Mouse (Mus musculus) common myeloid progenitor, adult 5-6 weeks (primary cell): ENCODE data around the gene Camta2. TPM values are rescaled to one million over a fixed set of nuclear protein-coding genes. Genes with fewer than 3 reads are reported as not detected.

ENCODE experiments used
- ATAC-seq: replicated peaks from 2 replicates; pipeline ENCODE4 v1.8.0; 2016; ENCODE audit warnings: low read depth, mild to moderate bottlenecking, moderate TSS enrichment, inconsistent platforms; ENCODE audit not compliant: poor library complexity, severe bottlenecking
- total RNA-seq: library from RNA; stranded (forward); fragments of 200-1000, 187-1606 nt; gene quantifications from 2 replicates; pipeline ENCODE4 v1.2.3, GENCODE M21; 2017

The Camta2 gene
- total RNA-seq: 5.3 and 13.3 TPM in 2 replicates

GRCm38 (mm10) chr11:70687601-70688199 is at the start of gene Camta2:
Gene Camta2, minus strand, starts transcription at chr11:70688105.
- peak; percentile 85 for ATAC-seq

GRCm38 (mm10) chr11:70733256-70733655 is 45.4 kb upstream of the Camta2 start:
- no peak for ATAC-seq

- ATAC-seq: no peak
These were observed 43.3 kb upstream of the Camta2 start for GRCm38 (mm10) chr11:70731178-70731577.

DNA sequence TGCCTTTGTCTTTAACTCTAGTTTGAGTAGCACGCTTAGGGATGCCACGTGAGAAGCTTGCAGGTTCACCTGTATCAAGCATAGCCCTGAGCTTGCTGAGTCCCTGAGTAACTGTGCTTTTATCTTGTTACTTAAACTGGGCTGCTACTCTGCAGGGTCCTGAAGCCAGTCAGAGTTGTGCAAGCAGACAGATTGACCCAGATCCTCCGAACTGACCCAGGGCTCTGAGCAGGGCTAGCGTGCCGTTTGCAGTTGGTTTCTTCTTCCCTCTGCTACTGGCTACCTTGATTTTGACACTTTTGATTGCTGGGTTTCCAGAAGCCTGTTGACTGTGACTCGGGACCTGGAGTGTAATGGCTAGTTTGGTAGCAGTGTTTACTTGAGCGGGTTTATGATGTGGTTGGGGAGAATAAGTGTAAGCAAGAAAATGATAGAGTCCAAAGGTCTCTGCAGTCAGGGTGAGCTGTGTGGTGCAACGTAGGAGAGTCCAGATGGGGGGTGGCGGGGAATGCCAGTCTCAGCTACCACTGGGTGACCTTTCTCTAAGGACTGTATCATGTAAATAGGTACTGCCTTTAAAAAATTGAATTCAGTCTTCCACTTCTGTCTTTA is 42.6 kb upstream of the Camta2 start:
- no peak for ATAC-seq

GRCm38 (mm10) chr11:70727385-70727784 is 39.5 kb upstream of the Camta2 start:
- peak; percentile 66 for ATAC-seq

- no peak for ATAC-seq
These were observed 38.7 kb upstream of the Camta2 start for GRCm38 (mm10) chr11:70726585-70726984.

- no peak for ATAC-seq
These were observed 36.8 kb upstream of the Camta2 start for GRCm38 (mm10) chr11:70724706-70725105.

DNA sequence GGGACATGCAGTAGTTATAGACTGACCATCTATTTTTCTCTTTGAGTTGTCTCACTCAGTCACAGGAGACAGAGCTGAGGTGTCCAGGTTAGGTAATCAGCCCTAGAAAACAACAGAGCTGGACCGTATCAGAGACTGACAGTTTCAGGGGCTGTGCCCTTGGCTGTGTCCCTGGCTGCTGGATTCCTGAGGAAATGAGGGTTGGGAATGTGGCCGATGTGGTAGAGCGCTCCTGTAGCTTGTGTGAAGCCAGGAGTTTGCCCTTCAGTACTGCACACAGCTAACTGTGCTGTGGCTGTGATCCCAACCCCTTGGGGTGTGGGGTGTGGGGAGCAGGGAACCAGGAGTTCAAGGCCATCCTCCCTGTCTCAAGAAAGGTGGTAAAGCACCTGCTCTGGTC is 33.2 kb upstream of the Camta2 start:
- no peak for ATAC-seq

- peak; percentile 96 for ATAC-seq
These were observed 32.7 kb upstream of the Camta2 start for GRCm38 (mm10) chr11:70720567-70720966.

DNA sequence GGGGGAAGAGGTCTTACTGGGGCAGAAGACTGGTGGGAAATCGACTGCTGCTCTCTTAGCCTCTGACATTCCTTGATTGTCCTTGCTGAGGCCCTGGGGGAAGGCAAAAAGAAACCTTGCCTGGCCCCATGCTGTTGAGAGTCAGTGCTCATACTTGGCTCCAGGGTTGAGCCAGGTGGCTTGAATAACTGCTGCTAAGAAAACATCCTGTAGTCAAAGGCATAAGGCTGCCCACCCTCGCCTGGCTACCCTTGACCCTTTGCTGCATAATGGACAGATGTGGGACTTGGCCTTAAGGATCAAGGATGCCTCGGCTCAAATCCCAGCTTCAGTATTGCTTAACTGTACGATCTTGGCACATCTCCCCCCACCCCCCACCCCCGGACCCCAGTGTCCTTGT is 30.6 kb upstream of the Camta2 start:
- no peak for ATAC-seq

DNA sequence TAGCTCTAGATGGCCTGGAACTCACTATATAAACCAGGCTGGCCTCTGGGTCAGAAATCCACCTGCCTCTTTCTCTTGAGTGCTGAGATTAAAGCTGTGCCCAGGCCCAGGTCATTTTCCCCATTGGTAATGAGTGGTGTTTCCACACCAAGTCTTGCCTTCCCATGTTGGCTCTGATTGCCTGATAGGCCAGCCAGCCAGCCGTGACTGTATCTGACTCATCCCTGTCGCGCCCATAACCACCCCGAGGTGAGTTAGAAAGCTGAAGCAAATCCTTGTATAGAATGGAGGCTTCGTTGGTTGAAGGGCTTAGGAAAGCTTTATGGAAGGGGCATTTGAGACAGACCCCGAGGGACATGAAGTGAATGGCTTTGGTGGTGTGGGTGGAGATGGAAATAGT is 27.9 kb upstream of the Camta2 start:
- no peak for ATAC-seq

DNA sequence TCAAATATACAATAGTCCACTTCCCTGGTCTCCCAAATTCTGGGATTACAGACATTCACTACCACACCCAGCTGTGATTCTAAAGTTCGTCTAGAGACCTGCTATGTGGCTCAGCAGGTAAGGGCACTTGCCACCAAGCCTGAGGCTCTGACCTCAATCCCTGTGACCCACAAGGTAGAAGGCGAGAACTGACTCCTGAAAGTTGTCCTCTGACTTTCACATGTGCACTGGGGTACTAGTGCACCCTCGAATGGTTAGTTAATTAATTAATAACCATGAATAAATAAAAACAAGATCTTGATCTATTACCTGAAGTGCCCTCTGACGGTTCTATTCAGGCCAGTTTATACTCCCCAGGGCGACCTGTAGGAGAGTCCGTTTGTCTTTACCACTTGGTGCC is 25.3 kb upstream of the Camta2 start:
- no peak for ATAC-seq

DNA sequence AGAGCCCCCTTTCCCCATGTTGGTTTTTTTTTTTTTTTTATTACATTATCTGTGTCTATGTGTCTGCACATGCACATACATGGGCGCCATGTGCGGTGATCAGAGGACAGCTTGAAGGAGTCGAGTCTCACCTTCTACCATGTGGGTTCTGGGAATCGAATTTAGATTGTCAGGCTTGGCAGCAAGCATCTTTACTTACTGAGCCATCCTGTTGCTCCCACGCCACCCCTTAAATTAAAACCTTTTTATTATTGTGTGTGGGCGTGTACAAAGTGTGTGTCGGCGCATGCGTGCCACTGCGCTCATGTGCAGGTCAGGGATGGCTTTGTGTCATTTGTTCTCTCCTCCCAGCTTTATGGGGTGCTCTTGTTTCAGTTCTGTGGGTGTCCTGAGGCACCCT is 23.1 kb upstream of the Camta2 start:
- ATAC-seq: no peak

DNA sequence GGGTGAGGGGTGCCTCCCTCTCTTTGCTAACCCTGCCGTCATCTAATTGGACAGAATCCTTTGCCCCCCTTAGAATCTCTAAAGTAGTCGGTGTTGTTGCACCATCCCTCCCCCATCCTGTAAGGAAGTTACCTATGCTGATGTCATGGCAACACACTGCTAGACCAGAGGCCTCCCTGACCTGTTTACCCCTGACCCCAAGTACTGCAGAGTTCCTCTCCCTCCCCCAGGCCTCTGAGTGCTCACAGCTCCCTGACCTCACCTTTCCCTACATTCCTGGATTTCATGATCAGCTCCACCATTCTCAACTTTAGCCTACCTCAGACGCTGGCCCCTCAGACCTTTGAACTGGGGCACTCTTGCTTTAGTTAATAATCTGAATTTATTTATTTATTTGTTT is 18.2 kb upstream of the Camta2 start:
- ATAC-seq: no peak

GRCm38 (mm10) chr11:70702781-70703180 is 14.9 kb upstream of the Camta2 start:
- ATAC-seq: no peak

DNA sequence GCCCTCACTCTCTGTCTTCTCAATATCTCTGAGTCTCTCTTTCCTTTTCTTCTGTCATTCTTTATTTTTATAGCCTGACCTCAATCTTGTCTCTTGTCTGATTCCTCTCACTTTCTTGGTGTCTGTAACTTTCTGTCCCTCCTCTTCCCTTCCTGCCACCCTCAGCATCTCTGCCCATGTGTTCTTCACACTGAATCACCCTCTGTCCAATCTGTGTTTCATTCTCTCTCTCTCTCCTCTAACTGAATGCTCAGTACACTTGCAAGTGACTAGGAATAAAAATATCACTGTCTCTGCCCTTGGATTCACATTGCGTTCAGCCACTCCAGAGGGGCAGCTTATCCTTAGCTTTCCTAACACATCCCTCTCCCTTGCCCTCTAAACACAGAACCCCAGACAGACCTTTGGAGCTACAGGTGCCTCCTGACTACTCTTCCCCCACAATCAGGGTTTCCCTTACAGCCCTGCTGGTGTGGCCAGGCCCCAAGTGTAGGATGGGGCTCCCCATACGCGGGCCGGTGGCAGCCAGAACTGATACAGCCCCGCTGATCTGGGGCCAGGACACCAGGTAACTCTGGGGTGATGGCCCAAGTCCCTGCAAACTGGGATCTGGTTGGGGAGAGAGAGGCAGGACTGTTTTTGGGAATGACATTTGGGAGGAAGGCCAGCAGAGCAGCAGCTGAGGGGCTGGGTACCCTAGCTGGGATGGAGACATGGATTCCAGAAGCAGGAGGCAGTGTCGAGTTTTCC is 14.3 kb upstream of the Camta2 start:
- ATAC-seq: no peak

DNA sequence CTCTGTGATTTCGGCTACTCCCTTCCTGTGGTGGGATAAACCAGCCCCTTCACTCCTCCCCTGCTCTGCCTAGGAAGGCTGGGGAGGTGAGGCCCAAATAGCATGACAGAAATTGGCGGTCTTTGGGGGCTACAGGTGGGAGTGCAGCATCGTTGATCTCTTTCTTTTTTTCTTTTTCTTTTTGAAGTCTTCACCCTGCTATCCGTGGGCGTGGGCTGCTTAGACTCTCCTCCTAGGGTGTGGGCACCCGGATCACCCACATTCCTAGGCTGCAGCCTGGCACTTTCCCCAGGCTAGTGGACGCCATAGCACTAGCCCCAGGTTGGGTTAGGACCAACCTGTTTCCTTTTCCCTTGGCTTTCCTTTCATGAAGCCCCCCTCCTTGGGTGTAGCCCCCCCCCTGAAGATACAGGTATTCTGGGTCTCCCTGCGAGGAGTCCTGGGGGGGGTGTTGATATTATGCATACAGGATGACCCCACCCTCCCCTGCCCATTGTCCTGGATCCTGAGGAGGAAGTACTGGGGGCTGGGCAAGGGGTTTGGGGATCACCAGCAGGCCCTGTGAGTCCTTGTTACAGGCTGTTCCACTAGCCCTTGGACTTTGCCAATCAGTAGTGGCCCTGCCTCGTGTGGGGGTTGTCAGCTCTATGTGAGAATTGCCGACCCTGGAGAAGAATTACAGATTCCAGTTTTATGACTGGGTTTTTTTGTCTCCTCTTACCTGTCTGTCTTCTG is 13.5 kb upstream of the Camta2 start:
- no peak for ATAC-seq

GRCm38 (mm10) chr11:70700613-70701012 is 12.7 kb upstream of the Camta2 start:
- no peak; the same call in 1 of the 2 replicates for ATAC-seq

DNA sequence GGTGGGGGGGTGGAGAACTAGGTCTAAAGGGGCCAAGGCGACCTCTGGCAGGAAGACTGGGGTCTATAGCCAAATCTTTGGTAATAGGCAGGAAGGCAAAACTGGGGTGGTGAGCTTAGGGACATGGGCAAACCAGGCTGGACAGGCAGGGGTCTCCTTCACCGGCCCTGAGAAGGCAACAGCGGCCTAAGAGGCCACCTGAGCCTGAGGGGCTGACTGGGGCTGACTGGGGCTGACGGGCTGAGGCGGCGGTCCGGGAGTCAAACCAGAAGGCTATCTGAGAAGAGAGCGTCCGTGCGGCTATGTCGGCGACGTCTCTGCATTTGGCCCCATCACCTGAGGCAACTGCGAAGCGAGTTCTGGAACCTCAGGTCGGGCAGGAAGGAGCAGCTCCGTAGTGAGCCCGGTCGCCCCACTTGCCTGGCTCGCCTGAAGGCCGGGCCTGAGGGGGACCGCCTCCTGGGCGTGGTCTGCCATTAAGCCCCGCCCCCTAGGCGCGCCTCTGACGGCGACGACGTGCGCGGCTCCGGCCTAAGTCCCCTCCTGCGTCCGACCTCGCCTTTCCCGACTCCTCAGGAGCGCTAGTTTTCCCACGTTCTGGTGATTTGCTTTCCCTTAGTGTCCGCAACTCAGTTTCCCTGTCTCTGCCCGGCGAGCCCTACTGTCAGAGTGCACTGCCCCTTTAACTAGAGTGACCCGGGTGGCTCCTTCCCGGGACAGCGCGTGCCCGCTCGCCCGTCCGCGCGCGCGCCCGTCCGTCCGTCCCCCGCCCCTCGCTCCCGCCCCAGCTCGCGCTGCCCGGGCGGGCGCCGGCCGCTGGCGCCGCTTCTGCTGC is 12.0 kb upstream of the Camta2 start, which contains the start of the genes Inca1 and Kif1c:
Gene Inca1, minus strand, starts transcription at position 434 of the 835 bp plus-strand sequence.
Gene Kif1c, plus strand, starts transcription at position 827 of the 835 bp plus-strand sequence.
- peak; percentile 98 for ATAC-seq

DNA sequence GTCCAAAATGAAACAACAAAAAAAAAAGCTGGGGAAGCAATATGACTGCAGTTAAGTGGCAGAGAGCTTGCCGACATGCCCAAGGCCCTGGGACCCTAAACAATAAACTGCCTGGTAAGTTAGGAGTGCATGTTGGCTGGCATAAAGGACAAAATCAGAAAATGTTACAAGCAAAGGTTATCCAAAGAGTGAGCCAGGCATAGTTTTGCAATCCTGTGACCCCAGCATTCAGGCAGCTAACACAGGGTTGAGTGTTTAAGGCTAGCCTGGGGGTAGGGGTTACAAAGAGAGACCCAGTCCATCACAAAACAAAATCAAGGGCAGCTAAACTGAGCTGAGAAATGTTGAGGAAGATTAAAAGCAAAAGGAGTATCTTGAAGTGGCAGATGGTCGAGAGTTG is 11.1 kb upstream of the Camta2 start:
- ATAC-seq: no peak
